Mouse (Mus musculus) hindbrain, embryonic 16.5 days (tissue): ENCODE measurements around the gene Glyat. TPM values are rescaled to one million over a fixed set of nuclear protein-coding genes. Genes with fewer than 3 reads are reported as not detected.
A peak's percentile ranks its signal among the peaks of the same experiment; 100 is the strongest.

Source experiments
- ATAC-seq: fragments of 200-750 bp; cut with Nextera tagmentation; 2 replicates; pipeline ENCODE4 v1.8.0; 2017; ENCODE audit warnings: moderate TSS enrichment, moderate library complexity
- H3K27ac ChIP-seq: fragments of 300-500 bp; sonication (generic); 2 replicates; pipeline ENCODE4 v1.5.1; 2014; ENCODE audit warnings: low read depth, mild to moderate bottlenecking, control low read depth, low read length, moderate library complexity
- H3K27me3 ChIP-seq: fragments of 300-500 bp; sonication (generic); replicated peaks from 2 replicates; pipeline ENCODE4 v1.6.1; 2014; ENCODE audit warnings: low read length; ENCODE audit not compliant: control insufficient read depth, insufficient read depth
- H3K36me3 ChIP-seq: fragments of 300-500 bp; sonication (generic); 2 replicates; pipeline ENCODE4 v1.6.1; 2014; ENCODE audit warnings: mild to moderate bottlenecking, low read length, moderate library complexity, mixed read lengths; ENCODE audit not compliant: control insufficient read depth, insufficient read depth
- H3K4me1 ChIP-seq: fragments of 300-500 bp; sonication (generic); 2 replicates; pipeline ENCODE4 v1.6.1; 2014; ENCODE audit warnings: low read depth, low read length; ENCODE audit not compliant: control insufficient read depth, insufficient read depth
- H3K4me2 ChIP-seq: fragments of 300-500 bp; sonication (generic); 2 replicates; pipeline ENCODE4 v1.6.1; 2014; ENCODE audit warnings: mild to moderate bottlenecking, low read length, control low read depth, moderate library complexity
- H3K4me3 ChIP-seq: fragments of 300-500 bp; sonication (generic); 2 replicates; pipeline ENCODE4 v1.5.1; 2014; ENCODE audit warnings: mild to moderate bottlenecking, low read length, control low read depth, moderate library complexity
- H3K9ac ChIP-seq: fragments of 300-500 bp; sonication (generic); 2 replicates; pipeline ENCODE4 v1.6.1; 2014; ENCODE audit warnings: low read depth, mild to moderate bottlenecking, control low read depth, low read length, moderate library complexity
- H3K9me3 ChIP-seq: fragments of 300-500 bp; sonication (generic); 2 replicates; pipeline ENCODE4 v1.6.1; 2014; ENCODE audit warnings: mild to moderate bottlenecking, low read length, moderate library complexity; ENCODE audit not compliant: control insufficient read depth
- WGBS: fragments of 180-500 bp; shearing (Covaris S2); extraction: QIAGEN DNeasy Blood & Tissue Kit; methylation state at CpG from one replicate; pipeline ENCODE4 v1.1.7; 2014; 5-methylcytosine and 5-hydroxymethylcytosine counted together
- polyA plus RNA-seq: library from polyadenylated mRNA; unstranded; fragments of >200 nt; fragmentation: Nextera tagmentation; extraction: Ambion mirVana; gene quantifications from 2 replicates; pipeline ENCODE4 v1.2.1, GENCODE M21; 2015

Glyat gene
- not detected in 2 replicates for polyA plus RNA-seq

- Histone ChIP-seq H3K27ac (no peak within 1 kb of the TSS), H3K4me1 (no peaks in the 10 kb centered on the region), H3K36me3 (no peaks in the 10 kb centered on the region), H3K27me3 (no peaks in the 10 kb centered on the region), H3K9ac (no peak within 1 kb of the TSS), H3K4me2 (no peak within 1 kb of the TSS), H3K9me3 (no peaks in the 10 kb centered on the region), H3K4me3 (no peak within 1 kb of the TSS)
- ATAC-seq: no peak
- WGBS: 82% methylated on average over 4 of the region's 4 CpGs
These were observed at the start of gene Glyat for GRCm38 (mm10) chr19:12633176-12633575. Gene Glyat, plus strand, starts transcription at chr19:12633308.

GRCm38 (mm10) chr19:12585310-12585709 is 47.8 kb upstream of the Glyat start:
- WGBS: 83% methylated on average over 4 of the region's 4 CpGs
- no peaks in the 10 kb centered on the region for H3K27me3 ChIP-seq
- no peak for ATAC-seq

GRCm38 (mm10) chr19:12591908-12592307 is 41.2 kb upstream of the Glyat start:
- H3K9ac ChIP-seq: no peak overlapping the region
- no peak overlapping the region for H3K27ac ChIP-seq
- H3K4me1 ChIP-seq: peaks cover 3% of the 10 kb centered on the region; the same call in 1 of the 2 replicates
- ATAC-seq: no peak; the same call in 1 of the 2 replicates
- WGBS: 4% methylated on average over 1 of the region's 1 CpGs
- H3K36me3 ChIP-seq: no peaks in the 10 kb centered on the region
- no peak overlapping the region for H3K4me3 ChIP-seq
- no peaks in the 10 kb centered on the region for H3K27me3 ChIP-seq
- H3K9me3 ChIP-seq: no peaks in the 10 kb centered on the region
- H3K4me2 ChIP-seq: no peak overlapping the region

More at GRCm38 (mm10) chr19:12585310-12585709, 47.8 kb upstream of the Glyat start:
- Histone ChIP-seq H3K9ac (no peak overlapping the region), H3K9me3 (no peaks in the 10 kb centered on the region), H3K4me1 (no peaks in the 10 kb centered on the region), H3K4me3 (no peak overlapping the region), H3K27ac (no peak overlapping the region), H3K36me3 (no peaks in the 10 kb centered on the region), H3K4me2 (no peak overlapping the region)

- peak overlapping the region; percentile 78 for H3K4me3 ChIP-seq
- H3K9me3 ChIP-seq: no peaks in the 10 kb centered on the region
- WGBS: 54% methylated on average over 2 of the region's 2 CpGs
- H3K27me3 ChIP-seq: no peaks in the 10 kb centered on the region
- H3K4me2 ChIP-seq: peak overlapping the region; percentile 77
- H3K9ac ChIP-seq: peak overlapping the region; percentile 80; the same call in 1 of the 2 replicates
- peak overlapping the region; percentile 89; the same call in 1 of the 2 replicates for H3K27ac ChIP-seq
- peaks cover 6% of the 10 kb centered on the region; the same call in 1 of the 2 replicates for H3K4me1 ChIP-seq
- ATAC-seq: no peak
- no peaks in the 10 kb centered on the region for H3K36me3 ChIP-seq
These were observed 38.0 kb upstream of the Glyat start for GRCm38 (mm10) chr19:12595135-12595529.

- ATAC-seq: peak; percentile 97
- Histone ChIP-seq H3K4me3 (peak overlapping the region; percentile 78), H3K4me2 (peak overlapping the region; percentile 77), H3K36me3 (no peaks in the 10 kb centered on the region), H3K9me3 (no peaks in the 10 kb centered on the region), H3K27ac (peak overlapping the region; percentile 89), H3K4me1 (peaks cover 6% of the 10 kb centered on the region; the same call in 1 of the 2 replicates), H3K27me3 (no peaks in the 10 kb centered on the region), H3K9ac (peak overlapping the region; percentile 80)
- under 1% methylated on average over 49 of the region's 49 CpGs for WGBS
These were observed 37.4 kb upstream of the Glyat start for GRCm38 (mm10) chr19:12595530-12596289.

- Histone ChIP-seq H3K4me3 (peak overlapping the region; percentile 78), H3K9ac (peak overlapping the region; percentile 80), H3K36me3 (no peaks in the 10 kb centered on the region), H3K27ac (peak overlapping the region; percentile 89), H3K9me3 (no peaks in the 10 kb centered on the region), H3K27me3 (no peaks in the 10 kb centered on the region), H3K4me2 (peak overlapping the region; percentile 77), H3K4me1 (peaks cover 6% of the 10 kb centered on the region; the same call in 1 of the 2 replicates)
- 18% methylated on average over 23 of the region's 23 CpGs for WGBS
- peak; percentile 64 for ATAC-seq
These were observed 36.6 kb upstream of the Glyat start for GRCm38 (mm10) chr19:12596290-12597072.

- Histone ChIP-seq H3K9ac (peak overlapping the region; percentile 80), H3K36me3 (no peaks in the 10 kb centered on the region), H3K4me2 (peak overlapping the region; percentile 77), H3K9me3 (no peaks in the 10 kb centered on the region), H3K4me1 (peaks cover 6% of the 10 kb centered on the region; the same call in 1 of the 2 replicates), H3K4me3 (peak overlapping the region; percentile 78), H3K27me3 (no peaks in the 10 kb centered on the region), H3K27ac (peak overlapping the region; percentile 89; the same call in 1 of the 2 replicates)
- ATAC-seq: peak; percentile 8; the same call in 1 of the 2 replicates
- WGBS: 54% methylated on average over 3 of the region's 3 CpGs
These were observed 36.1 kb upstream of the Glyat start for GRCm38 (mm10) chr19:12597073-12597405.

- Histone ChIP-seq H3K4me3 (no peak overlapping the region), H3K9me3 (no peaks in the 10 kb centered on the region), H3K36me3 (no peaks in the 10 kb centered on the region), H3K4me1 (peaks cover 6% of the 10 kb centered on the region; the same call in 1 of the 2 replicates), H3K27ac (no peak overlapping the region), H3K9ac (no peak overlapping the region), H3K27me3 (no peaks in the 10 kb centered on the region), H3K4me2 (no peak overlapping the region)
- WGBS: 78% methylated on average over 3 of the region's 3 CpGs
- ATAC-seq: no peak
These were observed 34.4 kb upstream of the Glyat start for GRCm38 (mm10) chr19:12598674-12599073.

GRCm38 (mm10) chr19:12599674-12600073 is 33.4 kb upstream of the Glyat start, which contains the start of gene Gm4952:
Gene Gm4952, plus strand, starts transcription at chr19:12599974.
- Histone ChIP-seq H3K36me3 (no peaks in the 10 kb centered on the region), H3K27ac (no peak within 1 kb of the TSS), H3K9me3 (no peaks in the 10 kb centered on the region), H3K4me3 (no peak within 1 kb of the TSS), H3K4me2 (no peak within 1 kb of the TSS), H3K4me1 (peaks cover 6% of the 10 kb centered on the region; the same call in 1 of the 2 replicates), H3K9ac (no peak within 1 kb of the TSS), H3K27me3 (no peaks in the 10 kb centered on the region)
- WGBS: 61% methylated on average over 1 of the region's 1 CpGs
- no peak for ATAC-seq
